Comparison of ENCODE assay signal across 8 mouse cellular contexts in the genomic region with DNA sequence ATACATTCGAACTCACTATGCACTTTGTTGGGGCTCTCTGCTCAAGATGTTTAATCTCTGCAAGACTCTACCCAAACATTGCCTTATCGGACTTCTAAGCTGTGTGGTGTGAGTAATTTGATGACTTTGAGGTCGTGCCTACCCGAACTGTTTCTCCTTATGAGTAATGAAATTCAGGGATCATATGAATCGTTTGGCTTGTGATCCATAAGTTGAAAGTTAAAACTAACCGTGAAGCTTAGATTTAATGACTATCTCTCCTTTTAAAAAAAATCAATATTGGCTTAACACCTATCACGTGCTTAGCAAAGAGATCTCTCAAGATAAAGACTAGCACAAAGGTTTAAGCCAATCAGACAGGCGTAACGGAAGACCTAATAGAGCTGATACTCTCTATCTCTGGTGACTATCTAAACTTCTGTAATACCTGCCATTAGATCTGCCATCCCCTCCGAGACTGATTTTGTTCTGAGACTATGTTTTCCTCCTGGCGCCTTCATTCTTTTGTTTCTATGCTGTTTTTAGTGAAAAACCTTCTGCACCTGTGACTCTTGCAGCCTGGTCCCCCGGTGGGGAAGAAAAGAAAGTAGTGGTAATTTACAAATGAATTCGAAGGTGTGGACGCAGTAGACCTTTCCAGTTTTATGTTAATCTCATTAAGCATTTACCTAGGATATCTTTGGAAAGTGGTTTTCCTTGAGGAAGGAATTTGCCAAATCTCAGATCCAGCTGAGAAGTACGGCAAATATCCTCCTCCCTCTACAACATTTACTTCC. TPM values are rescaled to one million over a fixed set of nuclear protein-coding genes. Genes with fewer than 3 reads are reported as not detected.
A peak's percentile ranks its signal among the peaks of the same experiment; 100 is the strongest.
DNase-seq lines count a peak whose midpoint lies in the region; ATAC-seq and TF ChIP-seq lines count a peak whose summit lies in the region.

No protein-coding gene starts in this region.

- WGBS in heart, adult 2 months: 1% methylated on average over 15 of the region's 15 CpGs
- WGBS in forebrain, embryonic 10.5 days: 2% methylated on average over 15 of the region's 15 CpGs
- WGBS in limb, embryonic 11.5 days: 3% methylated on average over 15 of the region's 15 CpGs
- WGBS in neural tube, embryonic 15.5 days: 2% methylated on average over 15 of the region's 15 CpGs

- peaks cover 4% of the 10 kb centered on the region; the same call in 1 of the 2 replicates for H3K36me3 ChIP-seq in heart, adult 2 months (ENCODE audit: control insufficient read depth, insufficient read depth, low read length)
- no peaks in the 10 kb centered on the region for H3K36me3 ChIP-seq in forebrain, embryonic 10.5 days (replicated peaks)
- no peaks in the 10 kb centered on the region for H3K36me3 ChIP-seq in limb, embryonic 11.5 days (ENCODE audit: control insufficient read depth, insufficient read depth, low read length)
- no peaks in the 10 kb centered on the region for H3K36me3 ChIP-seq in neural tube, embryonic 15.5 days

- peak overlapping the region; percentile 92 for H3K4me3 ChIP-seq in heart, adult 2 months
- H3K4me3 ChIP-seq in forebrain, embryonic 10.5 days: peak overlapping the region; percentile 94
- peak overlapping the region; percentile 98 for H3K4me3 ChIP-seq in limb, embryonic 11.5 days (ENCODE audit: low read depth, low read length)
- H3K4me3 ChIP-seq in neural tube, embryonic 15.5 days (replicated peaks): peak overlapping the region; percentile 93

- H3K79me2 ChIP-seq in heart, adult 2 months (replicated peaks; ENCODE audit: control insufficient read depth, insufficient read depth, low read length): no peaks in the 10 kb centered on the region

- peak overlapping the region; percentile 95 for H3K9ac ChIP-seq in heart, adult 2 months (ENCODE audit: low read depth, low read length)
- H3K9ac ChIP-seq in limb, embryonic 11.5 days (ENCODE audit: low read length): peak overlapping the region; percentile 99
- H3K9ac ChIP-seq in neural tube, embryonic 15.5 days (replicated peaks): peak overlapping the region; percentile 97

- no peak for TF ChIP-seq CTCF in heart, adult 2 months (IDR thresholded peaks at IDR 0.05)

- no peaks in the 10 kb centered on the region for H3K27me3 ChIP-seq in heart, adult 2 months (ENCODE audit: control insufficient read depth, insufficient read depth, low read length)
- no peaks in the 10 kb centered on the region for H3K27me3 ChIP-seq in forebrain, embryonic 10.5 days (ENCODE audit: poor library complexity, severe bottlenecking)
- H3K27me3 ChIP-seq in limb, embryonic 11.5 days (ENCODE audit: control insufficient read depth, insufficient read depth, low read length): no peaks in the 10 kb centered on the region
- H3K27me3 ChIP-seq in neural tube, embryonic 15.5 days (replicated peaks): no peaks in the 10 kb centered on the region

- no peak for TF ChIP-seq POLR2A in heart, adult 2 months (IDR thresholded peaks at IDR 0.05; ENCODE audit: insufficient read depth, low read depth, low read length)

- no peaks in the 10 kb centered on the region for H3K9me3 ChIP-seq in forebrain, embryonic 10.5 days
- no peaks in the 10 kb centered on the region for H3K9me3 ChIP-seq in limb, embryonic 11.5 days (ENCODE audit: control insufficient read depth, low read length)
- no peaks in the 10 kb centered on the region for H3K9me3 ChIP-seq in neural tube, embryonic 15.5 days (replicated peaks)

- intact Hi-C loops in heart, adult 2 months (cut with DNase I): loop anchor here (5.0 to 10.0 kb wide), 2 partner anchors 325 to 373 kb away; partner anchors contain the start of gene Hipk3
- intact Hi-C loops in heart, postnatal 25 days (cut with DNase I): loop anchor here (5.0 kb wide), 1 partner anchor 310 kb away; the partner anchor contains the start of gene Wt1

- H3K4me1 ChIP-seq in heart, adult 2 months (ENCODE audit: control insufficient read depth, insufficient read depth, low read length): peaks cover 1% of the 10 kb centered on the region; the same call in 1 of the 2 replicates
- peaks cover 39% of the 10 kb centered on the region for H3K4me1 ChIP-seq in forebrain, embryonic 10.5 days
- 0 out of 2 replicates have a peak, but pooled peaks cover 6% of the 10 kb centered on the region for H3K4me1 ChIP-seq in limb, embryonic 11.5 days (ENCODE audit: control insufficient read depth, insufficient read depth, low read length)
- peaks cover 27% of the 10 kb centered on the region for H3K4me1 ChIP-seq in neural tube, embryonic 15.5 days

- H3K27ac ChIP-seq in heart, adult 2 months: peak overlapping the region; percentile 95
- peak overlapping the region; percentile 100 for H3K27ac ChIP-seq in forebrain, embryonic 10.5 days
- H3K27ac ChIP-seq in limb, embryonic 11.5 days (replicated peaks; ENCODE audit: low read depth, low read length): peak overlapping the region; percentile 98; the same call in 1 of the 2 replicates
- peak overlapping the region; percentile 95 for H3K27ac ChIP-seq in neural tube, embryonic 15.5 days (replicated peaks)

- peak overlapping the region; percentile 82 for H3K4me2 ChIP-seq in limb, embryonic 11.5 days (ENCODE audit: low read depth, severe bottlenecking)
- peak overlapping the region; percentile 62 for H3K4me2 ChIP-seq in neural tube, embryonic 15.5 days

- peak; percentile 16 for ATAC-seq in CD4-positive, CD25-positive, alpha-beta regulatory T cell, adult 4 months
- no peak for ATAC-seq in limb, embryonic 11.5 days (ENCODE audit: insufficient number of reproducible peaks, low FRiP score, low TSS enrichment, low read depth)
- 0 out of 2 replicates have a peak, but pooled peaks have one; percentile 1 for ATAC-seq in neural tube, embryonic 15.5 days (ENCODE audit: low FRiP score)
- no peak for ATAC-seq in erythroid progenitor cell, adult 5-6 weeks (replicated peaks; ENCODE audit: low FRiP score, poor library complexity, severe bottlenecking)

- TF ChIP-seq EP300 in heart, adult 2 months (IDR thresholded peaks at IDR 0.05; ENCODE audit: insufficient read depth, low read depth, low read length): no peak

- DNase-seq in heart, adult 2 months: no peak
- no peak for DNase-seq in heart, postnatal 25 days (ENCODE audit: low spot score)
- no peak for DNase-seq in forebrain, embryonic 10.5 days (ENCODE audit: extremely low spot score, low spot score)
- DNase-seq in limb, embryonic 11.5 days (ENCODE audit: low spot score): no peak
- DNase-seq in cerebellum, adult 9-10 months: no peak

RNA-seq across cellular contexts. Expression of gene Qser1, which starts 1.2 kb away (rescaled TPM):
- total RNA-seq in heart, adult 2 months (2021): 10 to 100 TPM; 26.4 to 30.2 TPM
- polyA plus RNA-seq in heart, adult 2 months (2012; rRNA removed): 7.5 and 15.4 TPM in 2 replicates
- total RNA-seq in heart, postnatal 25 days (2021): 10 to 100 TPM; 26.7 to 27.7 TPM
- polyA plus RNA-seq in CD4-positive, CD25-positive, alpha-beta regulatory T cell, adult 4 months (2017; shearing (Covaris generic)): 1 to 10 TPM; 1.6 to 2.1 TPM
- 11.5 and 11.8 TPM in 2 replicates for polyA plus RNA-seq in forebrain, embryonic 10.5 days (2016; fragmentation: Nextera tagmentation; extraction: Ambion mirVana)
- 19.2 and 19.7 TPM in 2 replicates for polyA plus RNA-seq in limb, embryonic 11.5 days (2014; fragmentation: Nextera tagmentation; extraction: Ambion mirVana)
- polyA plus RNA-seq in neural tube, embryonic 15.5 days (2015; fragmentation: Nextera tagmentation; extraction: Ambion mirVana): 4.9 and 6.0 TPM in 2 replicates
- 5.4 and 6.1 TPM in 2 replicates for total RNA-seq in erythroid progenitor cell, adult 5-6 weeks (2015; ENCODE audit: low replicate concordance)
- total RNA-seq in erythroid progenitor cell, adult 5-6 weeks (2017; ENCODE audit: low replicate concordance): 0.61 and 0.77 TPM in 2 replicates

RNA-seq across cellular contexts. Expression of gene Prrg4, which starts 31.9 kb away (rescaled TPM):
- total RNA-seq in heart, adult 2 months (2021): under 1 TPM; 0.61 to 0.94 TPM
- 0.29 and 0.32 TPM in 2 replicates for polyA plus RNA-seq in heart, adult 2 months (2012; rRNA removed)
- 1 to 10 TPM in 1 of 2 experiments, under 1 TPM in 1; 0.78 to 1.4 TPM for total RNA-seq in heart, postnatal 25 days (2021)
- polyA plus RNA-seq in CD4-positive, CD25-positive, alpha-beta regulatory T cell, adult 4 months (2017; shearing (Covaris generic)): 1 to 10 TPM; 1.2 to 2.0 TPM
- 0.71 and 0.77 TPM in 2 replicates for polyA plus RNA-seq in forebrain, embryonic 10.5 days (2016; fragmentation: Nextera tagmentation; extraction: Ambion mirVana)
- polyA plus RNA-seq in limb, embryonic 11.5 days (2014; fragmentation: Nextera tagmentation; extraction: Ambion mirVana): 0.68 and 0.96 TPM in 2 replicates
- 0.93 and 1.6 TPM in 2 replicates for polyA plus RNA-seq in neural tube, embryonic 15.5 days (2015; fragmentation: Nextera tagmentation; extraction: Ambion mirVana)
- total RNA-seq in erythroid progenitor cell, adult 5-6 weeks (2015; ENCODE audit: low replicate concordance): 0.36 TPM in 1 of 2 replicates, not detected in the other
- total RNA-seq in erythroid progenitor cell, adult 5-6 weeks (2017; ENCODE audit: low replicate concordance): 0.08 TPM in 1 of 2 replicates, not detected in the other

RNA-seq across cellular contexts. Expression of gene Ccdc73, which starts 49.9 kb away (rescaled TPM):
- 1 to 10 TPM; 2.5 to 4.9 TPM for total RNA-seq in heart, adult 2 months (2021)
- 3.6 and 4.1 TPM in 2 replicates for polyA plus RNA-seq in heart, adult 2 months (2012; rRNA removed)
- total RNA-seq in heart, postnatal 25 days (2021): 1 to 10 TPM; 3.9 to 4.2 TPM
- polyA plus RNA-seq in CD4-positive, CD25-positive, alpha-beta regulatory T cell, adult 4 months (2017; shearing (Covaris generic)): 1 to 10 TPM; 3.4 to 4.5 TPM
- polyA plus RNA-seq in forebrain, embryonic 10.5 days (2016; fragmentation: Nextera tagmentation; extraction: Ambion mirVana): 2.9 and 4.5 TPM in 2 replicates
- 5.2 and 5.8 TPM in 2 replicates for polyA plus RNA-seq in limb, embryonic 11.5 days (2014; fragmentation: Nextera tagmentation; extraction: Ambion mirVana)
- 6.7 and 7.9 TPM in 2 replicates for polyA plus RNA-seq in neural tube, embryonic 15.5 days (2015; fragmentation: Nextera tagmentation; extraction: Ambion mirVana)
- 21.0 TPM in 1 of 2 replicates, not detected in the other for total RNA-seq in erythroid progenitor cell, adult 5-6 weeks (2015; ENCODE audit: low replicate concordance)
- total RNA-seq in erythroid progenitor cell, adult 5-6 weeks (2017; ENCODE audit: low replicate concordance): 1.3 and 10.3 TPM in 2 replicates

Comparison
In these comparisons a context has a peak if more than half of its experiments do, and no peak if none do; other contexts are left out.
1. ATAC-seq: peak in CD4-positive, CD25-positive, alpha-beta regulatory T cell, adult 4 months (single experiment) and neural tube, embryonic 15.5 days (single experiment); none in limb, embryonic 11.5 days (single experiment) and erythroid progenitor cell, adult 5-6 weeks (single experiment).
2. Peak in every context shown above with its lines, with median percentiles within 50 percentile points of each other: H3K27ac ChIP-seq, H3K4me3 ChIP-seq and H3K9ac ChIP-seq.